Mouse (Mus musculus) megakaryocyte-erythroid progenitor cell, adult 5-6 weeks (primary cell): ENCODE results near the gene Atf7. TPM values are rescaled to one million over a fixed set of nuclear protein-coding genes. Genes with fewer than 3 reads are reported as not detected.

Source experiments
- ATAC-seq: replicated peaks from 2 replicates; pipeline ENCODE4 v1.8.0; 2016; ENCODE audit warnings: mild to moderate bottlenecking, inconsistent platforms; ENCODE audit not compliant: severe bottlenecking, poor library complexity, low FRiP score, low TSS enrichment
- total RNA-seq, 2 experiments: library from RNA; stranded (forward) in 1 of 2; stranded (reverse) in 1 of 2; fragments of 200-1000, 215-1000 nt in 1 of 2; fragments of >200 nt in 1 of 2; fragmentation: Nextera tagmentation in 1 of 2; gene quantifications; 2 replicates each; pipeline ENCODE4 v1.2.3; 2014 to 2017

Gene Atf7
- total RNA-seq, 2 experiments from 2014 or later = 27.0 to 116 TPM

DNA sequence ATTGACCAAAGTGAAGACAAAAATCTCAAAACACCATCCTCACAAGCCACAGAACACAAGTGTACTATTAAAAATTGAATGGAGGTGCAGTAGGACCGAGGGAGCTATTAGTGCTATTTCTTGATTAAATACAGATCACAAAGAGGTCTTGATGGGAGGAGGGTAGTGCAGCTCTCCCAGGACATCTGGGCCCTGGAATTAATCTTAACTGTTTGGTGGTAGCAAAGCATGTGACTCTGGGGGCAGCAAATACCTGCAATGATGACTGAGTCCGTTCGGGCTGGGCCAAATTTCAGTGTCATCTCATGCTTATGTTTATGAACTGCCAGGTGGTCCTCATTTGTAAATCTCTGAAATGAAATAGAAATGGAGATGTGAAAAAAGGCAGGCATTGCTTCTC is 62.2 kb downstream of the Atf7 start:
- ATAC-seq = no peak

DNA sequence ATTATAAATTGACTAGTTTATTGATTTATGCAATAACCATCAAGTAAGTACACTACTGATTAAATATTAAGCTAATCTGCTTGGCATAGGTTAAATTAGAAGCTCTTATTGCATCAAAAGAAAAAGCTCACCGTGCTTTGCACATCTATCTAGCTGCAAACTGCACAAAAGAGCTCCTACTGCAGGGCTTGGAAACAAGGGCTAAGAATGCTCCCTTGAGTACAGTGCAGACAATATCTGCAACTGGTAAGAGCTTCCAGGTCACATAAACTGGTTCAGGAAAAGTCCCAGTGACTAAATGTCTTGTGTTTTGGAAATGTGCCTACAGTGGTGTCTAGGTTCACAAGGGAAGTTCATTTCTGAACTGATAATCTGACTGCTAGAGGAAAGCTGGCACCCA is 62.8 kb downstream of the Atf7 start:
- no peak for ATAC-seq

DNA sequence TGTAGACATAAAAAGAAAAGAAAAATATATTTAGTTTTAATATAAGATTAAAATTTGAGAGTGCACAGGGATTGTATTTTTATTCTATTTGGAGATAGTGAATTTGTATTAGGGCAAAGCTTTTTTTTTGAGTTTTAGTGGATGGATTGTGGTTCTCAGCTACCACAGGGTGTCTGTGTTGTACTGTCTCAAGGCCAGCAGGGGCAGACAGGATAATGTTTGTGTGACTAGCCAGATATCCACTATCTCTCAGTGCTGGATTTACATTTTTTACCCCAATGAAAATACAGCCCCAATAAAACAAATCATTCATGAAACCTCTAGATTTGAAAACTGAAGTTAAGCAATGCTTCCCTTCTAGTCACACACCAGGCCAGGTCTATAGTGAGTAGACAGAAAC is 67.7 kb downstream of the Atf7 start:
- ATAC-seq = no peak

DNA sequence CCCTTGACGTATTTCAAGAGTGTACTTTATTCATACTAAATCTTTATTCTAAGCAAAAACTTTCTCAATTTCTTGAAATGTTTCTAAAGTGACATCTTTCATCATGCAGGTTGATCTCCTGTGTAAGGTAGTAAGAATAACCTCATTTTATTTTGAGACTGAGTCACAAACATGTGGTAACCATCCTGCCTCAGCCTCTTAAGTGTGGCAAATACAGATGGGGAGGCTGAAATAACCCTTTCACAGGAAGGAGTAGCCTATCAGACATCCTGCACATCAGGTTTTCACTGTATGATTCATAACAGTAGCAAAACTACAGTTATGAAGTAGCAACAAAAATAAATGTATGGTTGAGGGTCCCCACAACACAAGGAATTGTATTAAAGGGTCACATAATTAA is 69.7 kb downstream of the Atf7 start:
- no peak for ATAC-seq

DNA sequence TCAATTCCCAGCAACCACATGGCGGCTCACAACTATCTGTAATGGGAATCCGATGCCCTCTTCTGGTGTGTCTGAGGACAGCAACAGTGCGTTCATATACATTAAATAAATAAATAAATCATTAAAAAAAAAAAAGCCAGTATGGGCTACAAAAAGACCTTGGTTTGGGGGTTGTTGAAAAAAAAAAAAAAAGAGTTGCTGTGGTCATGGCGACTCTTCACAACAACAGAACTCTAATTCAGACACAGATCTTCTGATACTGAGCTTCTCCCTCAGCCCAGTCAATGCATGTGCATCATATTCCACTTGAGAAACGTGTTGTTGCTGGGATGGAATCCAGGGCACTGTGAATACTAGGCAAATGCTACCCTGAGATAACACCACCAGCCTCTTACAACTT is 72.7 kb downstream of the Atf7 start:
- no peak for ATAC-seq

DNA sequence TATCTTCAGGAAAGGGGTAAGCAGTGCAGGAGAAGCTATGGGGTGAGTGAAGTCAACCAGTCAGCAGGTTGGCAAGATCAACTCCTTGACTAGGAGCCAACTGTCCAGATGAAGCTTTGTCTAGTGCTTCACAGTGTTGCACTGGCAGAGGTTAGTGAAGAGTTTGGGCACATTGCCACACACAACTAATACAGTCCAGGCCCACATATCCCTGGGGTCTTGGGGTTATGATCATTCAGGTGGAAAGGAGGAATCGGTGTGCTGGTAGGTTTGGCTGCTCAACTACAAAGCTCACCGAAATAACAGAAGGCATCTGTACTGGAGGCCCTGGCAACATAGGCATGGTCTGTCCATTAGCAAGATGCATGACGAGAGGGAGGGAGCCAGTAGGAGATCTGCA is 77.8 kb downstream of the Atf7 start:
- no peak for ATAC-seq

DNA sequence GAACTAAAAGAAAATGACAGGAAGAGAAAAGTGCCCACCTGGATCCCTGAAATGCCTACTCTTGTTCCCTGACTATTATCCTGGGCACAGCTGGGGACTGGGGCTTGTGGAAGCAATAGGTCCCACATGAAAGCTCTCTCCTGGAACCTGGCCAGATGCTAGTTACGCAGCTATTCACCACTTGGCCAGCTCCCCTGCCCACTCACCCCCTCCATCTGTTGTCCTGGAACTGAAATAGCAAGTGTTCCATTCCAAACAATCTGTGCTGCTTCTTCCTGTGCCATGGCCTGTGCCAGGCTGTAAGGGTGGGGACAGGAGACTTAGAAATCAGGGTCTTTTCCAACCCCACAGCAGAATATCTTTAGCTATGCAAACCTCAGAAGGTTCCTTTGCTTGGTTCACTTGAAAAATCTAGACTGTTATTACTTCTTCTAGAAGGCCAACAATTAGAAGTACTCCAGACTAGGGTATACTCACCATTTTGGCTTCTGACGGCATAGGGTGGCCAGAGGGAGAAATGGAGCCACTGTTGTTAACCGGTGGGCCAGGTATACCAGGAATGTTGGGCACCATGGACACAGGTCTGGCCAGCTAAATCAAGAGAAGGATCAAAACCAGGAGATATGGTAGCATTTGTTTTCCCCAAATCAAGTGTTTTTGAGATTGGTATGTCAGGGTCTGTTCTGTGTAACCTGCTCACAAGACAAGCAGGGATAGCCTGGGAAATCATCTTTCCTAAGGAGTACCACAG is 78.4 kb downstream of the Atf7 start:
- no peak for ATAC-seq

DNA sequence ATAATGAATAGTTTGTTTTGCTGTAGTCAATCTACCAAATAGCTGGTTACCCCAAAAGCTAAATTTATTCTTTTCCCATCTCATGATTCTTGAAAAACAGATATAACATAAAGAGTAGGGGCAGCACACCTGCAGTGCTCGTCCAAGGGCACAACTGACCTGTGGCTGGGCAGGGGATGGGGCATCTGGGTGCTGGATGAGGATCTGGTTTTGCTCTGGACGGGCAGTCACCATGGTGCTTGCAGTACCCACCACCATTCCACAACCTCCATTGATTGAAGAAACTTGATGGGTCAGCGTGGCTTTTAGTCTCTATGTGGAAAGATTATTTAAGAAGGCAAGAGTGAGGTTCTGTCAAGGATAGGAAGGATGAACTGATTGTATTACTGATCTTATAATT is 79.0 kb downstream of the Atf7 start:
- ATAC-seq = no peak

DNA sequence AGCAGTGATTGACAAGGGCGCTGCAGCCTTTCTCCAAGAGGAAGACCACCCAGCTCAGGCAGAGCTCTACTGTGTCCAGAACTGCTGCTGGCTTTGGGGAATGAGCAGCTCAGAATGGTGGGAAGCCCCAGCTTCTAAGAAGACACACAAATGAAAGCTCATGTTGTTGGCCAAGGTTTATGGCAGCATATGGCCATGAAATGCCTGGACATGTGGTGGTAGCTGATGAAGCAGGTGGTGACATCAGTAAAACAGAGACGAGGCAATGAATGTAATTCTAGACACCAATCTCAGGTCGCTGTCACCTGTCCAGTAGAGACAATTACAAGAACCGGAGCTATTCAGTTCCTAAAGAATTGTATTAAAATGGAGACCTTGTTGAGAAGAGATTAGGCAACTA is 80.5 kb downstream of the Atf7 start:
- ATAC-seq = no peak

DNA sequence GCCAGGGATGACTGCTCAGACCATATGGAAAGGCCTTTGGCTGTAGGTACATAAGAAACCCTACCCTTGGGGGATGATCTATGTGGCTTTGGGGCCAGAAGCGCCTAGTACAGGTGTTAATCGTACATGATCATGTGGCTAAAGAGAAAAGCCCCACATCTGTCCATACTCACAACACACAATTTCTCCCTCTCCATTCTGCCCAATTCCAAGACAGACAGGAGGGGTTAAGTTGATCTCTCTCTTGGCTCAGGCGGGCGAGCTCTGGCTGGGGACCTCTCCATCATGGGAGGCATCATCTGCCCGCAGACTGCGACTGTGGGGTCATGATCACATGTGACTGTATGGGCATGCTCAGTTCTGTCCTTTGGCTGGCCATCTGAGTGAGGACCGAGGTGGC is 91.3 kb downstream of the Atf7 start:
- no peak for ATAC-seq

DNA sequence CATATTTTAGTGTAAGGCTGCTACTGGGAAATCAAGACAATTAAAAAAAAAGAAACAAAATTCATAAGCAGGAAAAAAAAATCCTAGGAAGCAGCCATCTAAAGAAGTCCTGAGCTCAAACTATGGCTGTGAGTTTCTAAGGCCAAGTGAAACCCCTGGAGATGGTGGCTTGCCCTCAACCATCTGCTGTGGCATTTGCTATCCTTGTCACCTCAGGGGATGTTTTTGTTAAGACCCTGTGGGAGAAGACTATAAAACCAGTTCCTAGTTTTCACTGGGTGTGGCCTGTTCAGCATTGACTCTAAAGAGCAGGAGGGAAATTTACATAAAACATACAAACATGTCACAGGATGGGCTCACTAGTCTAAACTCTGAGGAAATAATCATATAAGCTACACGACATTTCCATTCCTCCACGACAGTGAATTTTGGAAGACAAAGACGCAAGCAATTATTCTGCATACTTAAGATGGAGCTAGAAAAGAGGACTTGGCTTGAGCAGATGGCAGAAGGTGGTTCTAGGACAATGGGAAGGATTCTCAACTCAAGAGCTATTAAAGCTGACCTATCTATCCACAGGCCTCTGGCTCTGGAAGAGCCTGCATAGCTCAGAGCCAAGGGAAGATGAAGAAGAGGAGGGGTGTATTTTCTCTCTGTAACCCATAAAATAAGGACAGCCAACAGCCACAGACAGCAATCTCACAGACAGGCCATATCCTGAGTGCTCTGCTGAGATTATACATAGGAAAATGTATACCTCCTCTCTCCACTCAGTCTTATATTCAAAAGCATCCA is 93.0 kb downstream of the Atf7 start:
- ATAC-seq = no peak

DNA sequence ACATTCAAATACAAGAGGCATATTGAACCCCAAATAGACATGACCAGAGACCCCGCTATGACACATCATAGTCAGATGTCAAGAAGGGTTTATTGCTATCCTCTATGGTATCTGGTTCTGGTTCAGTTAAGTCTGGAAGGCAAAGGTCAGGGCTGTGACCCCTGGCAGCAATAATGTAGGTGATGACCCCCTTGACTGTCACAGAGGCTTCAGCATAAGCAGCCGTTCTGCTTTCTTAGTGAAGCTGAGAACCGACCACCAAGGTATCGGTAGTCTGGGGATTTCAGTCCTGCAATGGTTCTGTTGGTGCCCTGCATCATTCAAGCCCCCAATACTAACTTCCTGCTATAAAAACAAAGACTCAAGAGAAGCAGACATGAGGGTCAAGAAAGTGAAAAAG is 93.7 kb downstream of the Atf7 start:
- ATAC-seq = no peak

DNA sequence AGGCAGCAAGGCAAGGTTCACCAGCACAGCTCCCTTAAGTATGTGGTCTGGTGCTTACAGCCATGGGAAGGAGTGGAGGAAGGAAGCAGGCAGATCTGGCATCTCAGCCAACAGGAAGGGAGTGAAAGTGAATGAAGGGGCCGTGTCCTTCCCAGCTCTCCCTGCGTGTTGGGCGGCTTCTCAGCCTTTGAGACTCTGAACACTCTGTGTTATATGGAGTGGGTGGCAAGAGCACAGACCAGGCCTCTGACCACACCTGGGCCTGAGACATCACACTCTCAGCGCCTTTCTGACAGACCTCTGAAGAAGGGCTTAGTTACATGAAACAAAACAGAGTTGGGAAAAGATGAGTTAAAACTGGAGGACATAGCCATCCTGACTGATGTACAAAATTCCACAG is 94.7 kb downstream of the Atf7 start:
- ATAC-seq = no peak

DNA sequence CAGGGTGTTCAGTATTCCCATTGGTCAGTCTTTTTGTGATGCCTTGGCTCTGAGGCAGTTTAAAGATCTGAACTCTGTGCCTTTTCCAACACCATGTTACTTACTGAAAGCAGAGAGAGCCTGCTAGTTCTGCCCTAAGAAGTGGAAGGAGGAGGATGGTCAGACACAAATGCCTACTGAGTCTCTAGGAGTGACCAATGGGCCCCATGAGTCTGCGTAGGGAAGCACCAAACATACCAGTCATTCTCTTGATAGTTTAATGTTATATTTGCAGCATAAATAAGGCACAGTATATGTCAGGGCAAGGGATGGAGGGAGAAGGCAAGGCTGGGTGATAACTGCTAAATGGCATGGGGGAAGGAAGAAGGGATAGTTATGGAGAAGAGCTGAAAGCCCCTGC is 96.9 kb downstream of the Atf7 start:
- ATAC-seq = no peak

DNA sequence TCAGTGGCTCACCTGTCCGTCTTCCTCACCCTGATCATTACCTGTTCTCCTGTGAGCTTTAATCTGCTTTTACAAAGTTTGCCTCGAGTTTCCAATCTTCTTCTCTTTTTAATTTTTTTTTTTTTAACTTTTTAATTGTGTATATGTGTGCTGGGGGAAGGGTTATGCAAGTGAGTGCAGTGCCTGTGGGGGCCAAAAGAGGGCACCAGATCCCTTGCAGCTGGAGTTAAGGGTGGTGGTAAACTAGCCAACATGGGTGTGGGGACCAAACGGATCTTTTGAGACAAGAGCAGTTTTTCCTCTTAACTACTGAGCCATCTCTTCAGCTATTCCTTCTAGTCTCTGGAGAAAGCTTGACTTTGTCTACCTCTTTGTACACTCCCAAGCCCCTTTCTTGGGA is 97.3 kb downstream of the Atf7 start:
- no peak for ATAC-seq

DNA sequence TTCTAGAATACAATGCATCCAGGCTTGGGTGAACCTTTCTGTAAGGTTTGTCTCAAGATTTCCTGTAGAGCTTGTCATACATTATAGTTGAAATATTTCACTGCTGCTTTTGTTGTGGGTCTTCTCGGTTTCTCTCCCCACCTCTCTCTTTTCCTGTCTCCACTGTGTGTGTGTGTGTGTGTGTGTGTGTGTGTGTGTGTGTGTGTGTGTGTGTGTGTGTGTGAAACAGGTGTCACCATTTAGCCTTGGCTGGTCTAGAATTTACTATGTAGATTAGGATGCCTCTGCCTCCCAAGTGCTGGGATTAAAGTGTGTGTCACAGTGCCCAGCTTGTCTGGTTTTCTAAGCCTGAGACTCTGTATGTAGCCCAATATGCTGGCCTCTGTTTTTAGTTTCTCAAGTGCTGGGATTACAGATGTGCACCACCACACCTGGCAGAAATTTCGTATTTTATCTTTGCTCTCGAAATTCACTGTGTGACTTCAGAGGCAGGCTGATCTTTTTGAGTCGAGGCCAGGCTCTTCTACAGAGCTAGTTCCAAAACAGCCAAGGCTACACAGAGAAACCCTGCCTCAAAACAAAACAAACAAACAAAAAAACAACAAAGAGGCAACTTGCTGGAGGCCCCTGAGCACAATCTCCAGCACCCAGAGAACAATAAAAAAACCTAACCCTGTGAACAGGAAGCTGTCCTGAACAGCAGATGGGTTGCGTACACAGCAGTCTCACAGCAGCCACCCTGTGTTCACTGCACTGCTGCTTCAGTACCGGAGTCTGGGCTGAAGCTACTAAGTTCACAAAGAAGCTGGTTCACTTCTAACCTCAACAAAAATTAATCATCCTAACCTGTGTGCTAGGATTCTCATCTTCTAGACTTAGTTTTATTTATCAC is 98.9 kb downstream of the Atf7 start:
- ATAC-seq = no peak

DNA sequence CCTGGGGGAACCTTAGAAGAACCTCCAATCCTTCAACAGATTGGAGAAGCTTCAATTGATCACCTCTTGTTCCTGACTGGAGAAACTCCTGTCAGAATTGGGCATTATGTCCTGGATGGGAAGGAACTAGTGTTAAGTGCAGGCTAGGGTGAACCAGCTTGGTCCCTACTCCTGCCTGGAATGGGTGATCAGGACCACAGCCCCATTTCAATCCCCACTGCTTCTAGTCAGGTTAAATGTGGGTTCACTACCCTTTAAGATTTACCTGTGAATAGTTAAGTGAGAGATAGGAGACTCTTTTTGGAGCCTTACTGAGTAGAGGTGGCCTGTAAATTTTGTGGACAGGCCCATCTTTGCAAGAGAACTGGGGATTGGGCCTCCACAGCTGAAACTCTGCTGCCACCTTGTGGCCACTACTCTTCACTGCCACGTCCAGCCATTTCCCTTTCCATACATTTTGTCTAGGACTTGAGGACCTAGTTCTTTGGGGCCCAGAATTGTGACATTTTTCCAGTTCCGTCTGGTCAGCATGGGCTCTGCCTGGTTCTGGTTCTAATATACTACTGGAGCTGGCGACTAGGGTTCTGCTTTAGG is 100.3 kb downstream of the Atf7 start, which contains the start of gene Npff:
Npff (minus strand) TSS at position 51 of the 594 bp plus-strand sequence.
- peak; percentile 68 for ATAC-seq

DNA sequence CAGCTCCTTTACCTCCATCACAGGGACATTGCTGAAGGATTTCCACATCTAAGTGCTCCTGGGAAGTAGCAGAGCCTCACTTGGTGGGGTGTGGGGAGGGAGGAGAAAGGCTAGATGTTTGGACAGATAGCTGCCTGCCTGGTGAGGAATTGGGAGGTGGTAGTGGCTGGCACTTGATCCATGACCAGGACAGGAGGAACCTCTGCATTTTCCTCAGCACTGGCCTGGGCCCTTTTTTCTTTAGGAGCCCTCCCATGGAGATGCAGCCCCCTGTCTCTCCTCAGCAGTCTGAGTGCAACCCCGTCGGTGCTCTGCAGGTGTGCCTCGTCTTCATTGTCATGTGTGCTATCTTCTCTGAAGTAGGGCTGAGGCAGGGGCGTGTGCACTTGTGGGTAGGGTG is 103.8 kb downstream of the Atf7 start:
- ATAC-seq = no peak

DNA sequence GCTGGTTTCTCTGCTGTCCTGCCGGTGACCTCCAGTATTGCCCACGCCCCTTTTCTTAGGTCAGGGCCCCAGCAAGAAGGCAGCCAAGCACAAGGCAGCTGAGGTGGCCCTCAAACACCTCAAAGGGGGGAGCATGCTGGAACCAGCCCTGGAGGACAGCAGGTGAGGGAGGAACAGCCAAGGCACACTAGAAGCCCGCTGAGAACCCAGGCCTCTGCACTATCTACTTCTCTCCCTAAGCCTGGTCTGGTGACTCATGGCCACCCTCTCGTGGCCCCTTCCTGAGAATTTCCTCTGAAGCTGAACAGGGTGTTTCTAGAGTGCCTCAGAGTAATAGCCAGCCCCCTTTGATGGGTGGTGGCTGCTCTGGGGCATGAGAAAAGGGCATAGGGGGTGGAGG is 104.8 kb downstream of the Atf7 start:
- no peak for ATAC-seq
